In genomic region chr12:118887964-118888363, GRCm38 (mm10) we compare ENCODE assay signal across 21 mouse cellular contexts. TPM values are rescaled to one million over a fixed set of nuclear protein-coding genes. Genes with fewer than 3 reads are reported as not detected.
DNase-seq lines count a peak whose midpoint lies in the region; ATAC-seq lines count a peak whose summit lies in the region.
"Had no signal": no experiment of that assay in that cellular context is flagged by ENCODE, and none has a peak within 500 bp of the region (broad histone marks: within the 10 kb centered on the region; RNA-seq: fewer than 3 reads in every experiment).

No protein-coding gene starts in this region.

- no peak overlapping the region for H3K27ac ChIP-seq in kidney, embryonic 15.5 days
- H3K27ac ChIP-seq in intestine, embryonic 15.5 days, result no peak overlapping the region
- H3K27ac ChIP-seq: embryonic facial prominence, embryonic 12.5 days; hindbrain, embryonic 10.5 days; liver, embryonic 14.5 days; midbrain, embryonic 10.5 days; neural tube, embryonic 13.5 days had no signal

- no peak for ATAC-seq in kidney, embryonic 15.5 days (replicated peaks; ENCODE audit: low FRiP score)
- no peak for ATAC-seq in intestine, embryonic 15.5 days

- no peak overlapping the region for H3K4me3 ChIP-seq in kidney, embryonic 15.5 days (replicated peaks)
- H3K4me3 ChIP-seq in intestine, embryonic 15.5 days (replicated peaks), result no peak overlapping the region
- H3K4me3 ChIP-seq: embryonic facial prominence, embryonic 12.5 days; hindbrain, embryonic 10.5 days; midbrain, embryonic 10.5 days; neural tube, embryonic 13.5 days had no signal

- no peak overlapping the region for H3K9ac ChIP-seq in kidney, embryonic 15.5 days
- no peak overlapping the region for H3K9ac ChIP-seq in intestine, embryonic 15.5 days
- H3K9ac ChIP-seq: embryonic facial prominence, embryonic 12.5 days; liver, embryonic 14.5 days; neural tube, embryonic 13.5 days had no signal

- intact Hi-C loops in gastrocnemius, postnatal 36 days (cut with DNase I), result no loop called here

- no peaks in the 10 kb centered on the region for H3K9me3 ChIP-seq in kidney, embryonic 15.5 days (replicated peaks)
- H3K9me3 ChIP-seq in intestine, embryonic 15.5 days, result no peaks in the 10 kb centered on the region
- H3K9me3 ChIP-seq: embryonic facial prominence, embryonic 12.5 days; G1E; hindbrain, embryonic 10.5 days; midbrain, embryonic 10.5 days; neural tube, embryonic 13.5 days had no signal

- no peak overlapping the region for H3K4me2 ChIP-seq in kidney, embryonic 15.5 days
- H3K4me2 ChIP-seq in intestine, embryonic 15.5 days (replicated peaks), result no peak overlapping the region
- H3K4me2 ChIP-seq: embryonic facial prominence, embryonic 12.5 days; neural tube, embryonic 13.5 days had no signal

- 57% methylated on average over 2 of the region's 2 CpGs for WGBS in kidney, embryonic 15.5 days
- 51% methylated on average over 2 of the region's 2 CpGs for WGBS in intestine, embryonic 15.5 days

- peak; percentile 64 to 71 for DNase-seq in kidney, postnatal 4 days
- DNase-seq in heart, adult 9 months (ENCODE audit: low spot score in 2 of 2), result peak; percentile 46 to 63
- peak; percentile 55 for DNase-seq in heart, postnatal 4 days
- DNase-seq in lung, postnatal 25 days (ENCODE audit: low spot score), result peak; percentile 53
- DNase-seq in gastrocnemius, postnatal 36 days, result no peak
- DNase-seq: adrenal gland, postnatal 10 days; cerebellum, adult 18-20 months; layer of hippocampus, postnatal 36 days; thymus, postnatal 4 days had no signal

- no peaks in the 10 kb centered on the region for H3K27me3 ChIP-seq in kidney, embryonic 15.5 days
- H3K27me3 ChIP-seq in intestine, embryonic 15.5 days (replicated peaks), result no peaks in the 10 kb centered on the region
- H3K27me3 ChIP-seq: embryonic facial prominence, embryonic 12.5 days; neural tube, embryonic 13.5 days had no signal

- H3K4me1 ChIP-seq in kidney, embryonic 15.5 days, result no peaks in the 10 kb centered on the region
- no peaks in the 10 kb centered on the region for H3K4me1 ChIP-seq in intestine, embryonic 15.5 days (replicated peaks)
- H3K4me1 ChIP-seq: embryonic facial prominence, embryonic 12.5 days; hindbrain, embryonic 10.5 days; midbrain, embryonic 10.5 days; neural tube, embryonic 13.5 days had no signal

- no peaks in the 10 kb centered on the region for H3K36me3 ChIP-seq in kidney, embryonic 15.5 days
- no peaks in the 10 kb centered on the region for H3K36me3 ChIP-seq in intestine, embryonic 15.5 days
- H3K36me3 ChIP-seq: embryonic facial prominence, embryonic 12.5 days; G1E; hindbrain, embryonic 10.5 days; midbrain, embryonic 10.5 days; neural tube, embryonic 13.5 days had no signal

RNA-seq across cellular contexts. Expression of gene Sp8, which starts 41.8 kb away (rescaled TPM):
- polyA plus RNA-seq in kidney, embryonic 15.5 days (2015; fragmentation: Nextera tagmentation; extraction: Ambion mirVana), result not detected in 2 replicates
- not detected for total RNA-seq in heart, postnatal 4 days (2021)
- not detected for total RNA-seq in gastrocnemius, postnatal 36 days (2021)
- polyA plus RNA-seq in intestine, embryonic 15.5 days (2015; fragmentation: Nextera tagmentation; extraction: Ambion mirVana), result not detected in 2 replicates
- total RNA-seq: adrenal gland, postnatal 10 days; common myeloid progenitor, adult 5-6 weeks; gastrocnemius, postnatal 4 days; monocyte, adult 5-6 weeks had no signal
- polyA plus RNA-seq: G1E; large intestine, adult 2 months had no signal

Comparison
In these comparisons a context has a peak if more than half of its experiments do, and no peak if none do; other contexts are left out.
1. DNase-seq: peak in kidney, postnatal 4 days (2 of 2), heart, adult 9 months (2 of 2), heart, postnatal 4 days (single experiment) and lung, postnatal 25 days (single experiment); none in gastrocnemius, postnatal 36 days (0 of 2).